ENCODE assay signal across 23 mouse cellular contexts in the genomic region with DNA sequence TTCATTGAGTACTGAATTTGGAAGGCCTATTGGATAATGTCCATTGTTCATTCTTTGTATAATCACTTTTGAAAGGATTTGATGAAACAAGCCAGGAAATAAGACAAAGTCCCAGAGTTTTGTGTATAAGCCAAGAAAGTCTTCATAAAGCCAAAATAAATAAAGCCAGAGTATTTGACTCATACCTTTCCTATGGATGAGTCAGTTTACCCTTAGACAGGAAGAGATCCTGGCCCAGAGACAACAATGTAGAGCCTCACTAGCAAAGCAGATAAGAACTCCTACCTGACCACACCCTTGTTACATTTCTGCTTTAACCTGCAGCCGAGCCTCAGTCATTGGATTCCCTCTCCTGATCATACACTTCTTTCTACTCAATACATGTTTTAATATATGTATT. TPM values are rescaled to one million over a fixed set of nuclear protein-coding genes. Genes with fewer than 3 reads are reported as not detected.
DNase-seq lines count a peak whose midpoint lies in the region; ATAC-seq and TF ChIP-seq lines count a peak whose summit lies in the region.
"Had no signal": no experiment of that assay in that cellular context is flagged by ENCODE, and none has a peak within 500 bp of the region (broad histone marks: within the 10 kb centered on the region; RNA-seq: fewer than 3 reads in every experiment).

No protein-coding gene starts in this region.

- no peak for TF ChIP-seq CTCF in MEL (IDR thresholded peaks at IDR 0.05 in 2 of 3, conservative IDR thresholded peaks at IDR 0.05 in 1 of 3; ENCODE audit: control insufficient read depth in 1 of 3, insufficient read depth in 1 of 3, low read depth in 2 of 3, low read length in 3 of 3, poor library complexity in 1 of 3, severe bottlenecking in 1 of 3)

- 70% methylated on average over 1 of the region's 1 CpGs for WGBS in intestine, embryonic 16.5 days

- no peak for ATAC-seq in intestine, embryonic 16.5 days
- ATAC-seq: CD4-positive, CD25-positive, alpha-beta regulatory T cell, adult 4 months; forebrain, embryonic 13.5 days; forebrain, embryonic 15.5 days; forebrain, postnatal 0 days had no signal

- no peaks in the 10 kb centered on the region for H3K79me2 ChIP-seq in MEL (ENCODE audit: control insufficient read depth, insufficient read depth, low read length, poor library complexity)

- H3K27ac ChIP-seq in MEL (ENCODE audit: control insufficient read depth, low read depth, low read length), result no peak overlapping the region
- H3K27ac ChIP-seq in intestine, embryonic 16.5 days (ENCODE audit: low read length), result no peak overlapping the region
- H3K27ac ChIP-seq: embryonic facial prominence, embryonic 10.5 days; embryonic facial prominence, embryonic 12.5 days; forebrain, embryonic 13.5 days; forebrain, embryonic 15.5 days had no signal

- H3K4me1 ChIP-seq in MEL (ENCODE audit: control insufficient read depth in 1 of 2, insufficient read depth in 2 of 2, low read length in 2 of 2), result no peaks in the 10 kb centered on the region; a peak in 1 of 4 replicates
- no peaks in the 10 kb centered on the region for H3K4me1 ChIP-seq in intestine, embryonic 16.5 days (ENCODE audit: control insufficient read depth, insufficient read depth, low read length)
- H3K4me1 ChIP-seq: forebrain, embryonic 13.5 days; forebrain, embryonic 15.5 days had no signal

- no peak overlapping the region for H3K9ac ChIP-seq in MEL (ENCODE audit: control insufficient read depth, low read depth, low read length, poor library complexity, severe bottlenecking)
- no peak overlapping the region for H3K9ac ChIP-seq in intestine, embryonic 16.5 days (ENCODE audit: low read depth, low read length)
- H3K9ac ChIP-seq: embryonic facial prominence, embryonic 12.5 days; forebrain, embryonic 13.5 days; forebrain, embryonic 15.5 days; forebrain, postnatal 0 days had no signal

- TF ChIP-seq EP300 in MEL (IDR thresholded peaks at IDR 0.05; ENCODE audit: low read depth in 1 of 2, low read length in 2 of 2), result 0 out of 4 replicates have a peak, but pooled peaks of 1 of the 2 experiments have one; percentile 28

- no peak for TF ChIP-seq POLR2A in MEL (IDR thresholded peaks at IDR 0.05; ENCODE audit: control insufficient read depth in 1 of 2, insufficient read depth in 1 of 2, low read depth in 1 of 2, low read length in 2 of 2, poor library complexity in 1 of 2)

- H3K4me2 ChIP-seq in intestine, embryonic 16.5 days (ENCODE audit: low read depth, low read length), result no peak overlapping the region
- H3K4me2 ChIP-seq: embryonic facial prominence, embryonic 12.5 days; forebrain, embryonic 13.5 days; forebrain, embryonic 15.5 days had no signal

- no peak overlapping the region for H3K4me3 ChIP-seq in MEL (ENCODE audit: control insufficient read depth in 1 of 2, insufficient read depth in 1 of 2, low read depth in 2 of 2, low read length in 2 of 2)
- H3K4me3 ChIP-seq in intestine, embryonic 16.5 days (ENCODE audit: low read length), result no peak overlapping the region
- H3K4me3 ChIP-seq: embryonic facial prominence, embryonic 10.5 days; embryonic facial prominence, embryonic 12.5 days; forebrain, embryonic 13.5 days; forebrain, embryonic 15.5 days had no signal

- H3K9me3 ChIP-seq in MEL (replicated peaks; ENCODE audit: insufficient read depth, low read length), result no peaks in the 10 kb centered on the region
- no peaks in the 10 kb centered on the region for H3K9me3 ChIP-seq in intestine, embryonic 16.5 days (ENCODE audit: control insufficient read depth, low read length)
- H3K9me3 ChIP-seq: embryonic facial prominence, embryonic 10.5 days; embryonic facial prominence, embryonic 12.5 days; forebrain, embryonic 13.5 days; forebrain, embryonic 15.5 days; G1E had no signal

- no peaks in the 10 kb centered on the region for H3K27me3 ChIP-seq in MEL (ENCODE audit: control insufficient read depth in 1 of 2, insufficient read depth in 2 of 2, low read length in 2 of 2)
- H3K27me3 ChIP-seq in intestine, embryonic 16.5 days (replicated peaks; ENCODE audit: control insufficient read depth, insufficient read depth, low read length), result no peaks in the 10 kb centered on the region
- H3K27me3 ChIP-seq: CH12.LX; embryonic facial prominence, embryonic 12.5 days; forebrain, embryonic 13.5 days; forebrain, embryonic 15.5 days had no signal

- peaks cover 0 to 6% of the 10 kb centered on the region in 2 experiments; a peak in 3 of 4 replicates for H3K36me3 ChIP-seq in MEL (ENCODE audit: control insufficient read depth in 1 of 2, insufficient read depth in 2 of 2, low read length in 2 of 2)
- H3K36me3 ChIP-seq in intestine, embryonic 16.5 days (ENCODE audit: control insufficient read depth, insufficient read depth, low read length), result no peaks in the 10 kb centered on the region
- H3K36me3 ChIP-seq: embryonic facial prominence, embryonic 12.5 days; forebrain, embryonic 15.5 days had no signal

- TF ChIP-seq RAD21 in MEL (IDR thresholded peaks at IDR 0.05; ENCODE audit: low read depth, low read length), result no peak

- DNase-seq in 3T3-L1 (ENCODE audit: low read depth, low spot score), result peak; percentile 84
- DNase-seq in MEL (ENCODE audit: low read depth, low spot score), result peak; percentile 10
- peak; percentile 61 for DNase-seq in NIH3T3 (ENCODE audit: low read depth)
- DNase-seq in cerebellum, adult 8-10 months, result no peak
- DNase-seq in heart, adult 18-20 months, result no peak
- no peak for DNase-seq in left cerebral cortex, adult 11 months (ENCODE audit: low spot score)
- DNase-seq: adrenal gland, adult 2 months; adrenal gland, postnatal 10 days; adrenal gland, postnatal 25 days; cerebellum, adult 11 months; cerebellum, adult 18-20 months; cerebellum, adult 9-10 months; cerebellum, postnatal 10 days; cerebellum, postnatal 25 days; forebrain, postnatal 0 days had no signal

TF ChIP-seq in MEL, 35 proteins besides CTCF, POLR2A, EP300 and RAD21:
- TF ChIP-seq MYC (IDR thresholded peaks at IDR 0.05; ENCODE audit: low read depth, low read length) (no peak), GATA1 (IDR thresholded peaks at IDR 0.05; ENCODE audit: low read depth, low read length) (0 out of 2 replicates have a peak, but pooled peaks have one; percentile 25)

RNA-seq across cellular contexts. Expression of gene Wars2, which starts 47.2 kb away (rescaled TPM):
- 7.6 and 8.8 TPM in 2 replicates for total RNA-seq in MEL (2012; rRNA removed)
- polyA plus RNA-seq in MEL (2012; ENCODE audit: insufficient read depth in 1 of 2, insufficient read length in 2 of 2, low read depth in 1 of 2, low replicate concordance in 2 of 2, missing spikeins in 1 of 2), result 10 to 100 TPM in 1 of 2 experiments, not detected in 1; 11.4 TPM
- polyA plus RNA-seq in intestine, embryonic 16.5 days (2015; fragmentation: Nextera tagmentation; extraction: Ambion mirVana), result 7.9 and 10.5 TPM in 2 replicates
- total RNA-seq in heart, adult 18-20 months (2021), result 1 to 10 TPM; 7.4 to 8.3 TPM

RNA-seq across cellular contexts. Expression of gene Tbx15, which starts 52.1 kb away (rescaled TPM):
- 8.9 and 9.8 TPM in 2 replicates for total RNA-seq in MEL (2012; rRNA removed)
- polyA plus RNA-seq in MEL (2012; ENCODE audit: insufficient read depth in 1 of 2, insufficient read length in 2 of 2, low read depth in 1 of 2, low replicate concordance in 2 of 2, missing spikeins in 1 of 2), result 10 to 100 TPM in 1 of 2 experiments, not detected in 1; 13.0 TPM
- polyA plus RNA-seq in intestine, embryonic 16.5 days (2015; fragmentation: Nextera tagmentation; extraction: Ambion mirVana), result 0.10 and 0.13 TPM in 2 replicates
- total RNA-seq in heart, adult 18-20 months (2021), result under 1 TPM; 0.27 to 0.41 TPM
- polyA plus RNA-seq: CD4-positive, CD25-positive, alpha-beta regulatory T cell, adult 4 months; G1E had no signal

Comparison
In these comparisons a context has a peak if more than half of its experiments do, and no peak if none do; other contexts are left out.
1. DNase-seq: peak in 3T3-L1 (single experiment), MEL (single experiment) and NIH3T3 (single experiment); none in cerebellum, adult 8-10 months (single experiment), heart, adult 18-20 months (0 of 2) and left cerebral cortex, adult 11 months (single experiment).